Mouse (Mus musculus) fibroblast of lung, adult 2 months (primary cell): ENCODE measurements around the gene Dlgap1.

ENCODE experiments used
- DNase-seq: peaks from one replicate; pipeline ENCODE4 v3.0.0-alpha.2; 2011; ENCODE audit warnings: low read depth

Dlgap1 gene

GRCm38 (mm10) chr17:70844971-70845370 lies 876.1 kb downstream of the Dlgap1 start:
- no peak for DNase-seq

GRCm38 (mm10) chr17:70845543-70845942 lies 876.7 kb downstream of the Dlgap1 start:
- no peak for DNase-seq

GRCm38 (mm10) chr17:70846111-70846644 lies 877.3 kb downstream of the Dlgap1 start:
- no peak for DNase-seq

GRCm38 (mm10) chr17:70847086-70847485 lies 878.2 kb downstream of the Dlgap1 start:
- no peak for DNase-seq

GRCm38 (mm10) chr17:70847751-70848510 lies 879.1 kb downstream of the Dlgap1 start:
- DNase-seq, result peak; percentile 84

- no peak for DNase-seq
Measured at GRCm38 (mm10) chr17:70848511-70849398, 879.9 kb downstream of the Dlgap1 start.

- peak; percentile 81 for DNase-seq
Measured at GRCm38 (mm10) chr17:70849399-70850232, 880.7 kb downstream of the Dlgap1 start.

- DNase-seq, result no peak
Measured at GRCm38 (mm10) chr17:70850233-70850995, 881.5 kb downstream of the Dlgap1 start.

- DNase-seq, result no peak
Measured at GRCm38 (mm10) chr17:70850996-70851991, 882.4 kb downstream of the Dlgap1 start.

- no peak for DNase-seq
Measured at GRCm38 (mm10) chr17:70852011-70852685, 883.3 kb downstream of the Dlgap1 start.

- no peak for DNase-seq
Measured at GRCm38 (mm10) chr17:70852686-70853386, 884.0 kb downstream of the Dlgap1 start.

GRCm38 (mm10) chr17:70853436-70853905 lies 884.6 kb downstream of the Dlgap1 start, which contains the start of gene Tgif1:
Tgif1 (minus strand) TSS chr17:70853546.
- DNase-seq, result no peak

- DNase-seq, result no peak
Measured at GRCm38 (mm10) chr17:70854021-70854420, 885.1 kb downstream of the Dlgap1 start.

GRCm38 (mm10) chr17:70856871-70857415 lies 888.1 kb downstream of the Dlgap1 start:
- DNase-seq, result no peak

GRCm38 (mm10) chr17:70858814-70859213 lies 889.9 kb downstream of the Dlgap1 start:
- DNase-seq, result no peak

GRCm38 (mm10) chr17:70864117-70864516 lies 895.2 kb downstream of the Dlgap1 start:
- DNase-seq, result no peak

- DNase-seq, result no peak
Measured at GRCm38 (mm10) chr17:70864645-70865044, 895.8 kb downstream of the Dlgap1 start.

GRCm38 (mm10) chr17:70865060-70865604 lies 896.3 kb downstream of the Dlgap1 start:
- no peak for DNase-seq
